Mouse (Mus musculus): ENCODE measurements around the gene Clcn5.

- TF ChIP-seq CTCF (IDR thresholded peaks at IDR 0.05; ENCODE audit: extremely low read depth, insufficient read depth, low read length) = no peak
- TF ChIP-seq POLR2A (IDR thresholded peaks at IDR 0.05; ENCODE audit: extremely low read depth, insufficient read depth, low read length) = no peak
These were observed 197.4 kb downstream of the Clcn5 start for GRCm38 (mm10) chrX:7121618-7122280.

All from cortical plate, adult 2 months (tissue).